Mouse (Mus musculus): Measurements from ENCODE around the gene Gm9507. TPM values are rescaled to one million over a fixed set of nuclear protein-coding genes. Genes with fewer than 3 reads are reported as not detected.
"Not testable (repeated sequence)": the region's sequence is repeated elsewhere in the genome, so short reads cannot be mapped to it uniquely, and the experiment has no call there.

Gene Gm9507
- polyA plus RNA-seq, 1 experiment from 2014 or later = not detected

GRCm38 (mm10) chr10:77771225-77771624 lies 40.4 kb downstream of the Gm9507 start, which contains the start of gene Gm3238:
Gene Gm3238 (minus strand): TSS chr10:77771325.
- H3K9me3 ChIP-seq (replicated peaks); H3K4me3 ChIP-seq (replicated peaks); H3K27ac ChIP-seq (replicated peaks); H3K4me1 ChIP-seq (replicated peaks); ATAC-seq (ENCODE audit: insufficient read depth); H3K27me3 ChIP-seq; H3K4me2 ChIP-seq; H3K36me3 ChIP-seq (replicated peaks); H3K9ac ChIP-seq: not testable (repeated sequence)
- no CpG with 5 or more reads among the region's 1 CpGs for WGBS (ENCODE audit: insufficient replicate concordance)

GRCm38 (mm10) chr10:77769727-77770126 lies 41.9 kb downstream of the Gm9507 start:
- Histone ChIP-seq H3K4me3 (replicated peaks) (no peak overlapping the region), H3K27ac (replicated peaks) (no peak overlapping the region), H3K9me3 (replicated peaks) (no peaks in the 10 kb centered on the region), H3K4me2 (no peak overlapping the region), H3K27me3 (no peaks in the 10 kb centered on the region), H3K36me3 (replicated peaks) (no peaks in the 10 kb centered on the region), H3K9ac (no peak overlapping the region), H3K4me1 (replicated peaks) (no peaks in the 10 kb centered on the region)
- ATAC-seq (ENCODE audit: insufficient read depth) = no peak
- 61% methylated on average over 1 of the region's 1 CpGs for WGBS (ENCODE audit: insufficient replicate concordance)

Other genes with a start within 250 kb of the Gm9507 start
- gene Pttg1ip, start 230.1 kb downstream of the Gm9507 start, polyA plus RNA-seq (2015; fragmentation: Nextera tagmentation; extraction: Ambion mirVana) = 79.6 and 89.2 TPM in 2 replicates
- 91.2 and 93.4 TPM in 2 replicates for gene Sumo3, start 205.7 kb downstream of the Gm9507 start, polyA plus RNA-seq (2015; fragmentation: Nextera tagmentation; extraction: Ambion mirVana)
- 0.82 TPM in 1 of 2 replicates, not detected in the other for gene Gm49325, start 205.6 kb downstream of the Gm9507 start, polyA plus RNA-seq (2015; fragmentation: Nextera tagmentation; extraction: Ambion mirVana)
- 47.0 and 58.0 TPM in 2 replicates for gene Ube2g2, start 189.6 kb downstream of the Gm9507 start, polyA plus RNA-seq (2015; fragmentation: Nextera tagmentation; extraction: Ambion mirVana)
- 0.06 TPM in 1 of 2 replicates, not detected in the other for gene Tspear, start 125.3 kb downstream of the Gm9507 start, polyA plus RNA-seq (2015; fragmentation: Nextera tagmentation; extraction: Ambion mirVana)
- not detected in 2 replicates for gene Gm19402, start 121.1 kb downstream of the Gm9507 start, polyA plus RNA-seq (2015; fragmentation: Nextera tagmentation; extraction: Ambion mirVana)
- not detected in 2 replicates for gene Gm9508, start 114.6 kb downstream of the Gm9507 start, polyA plus RNA-seq (2015; fragmentation: Nextera tagmentation; extraction: Ambion mirVana)
- not detected in 2 replicates for gene Gm10272, start 105.2 kb downstream of the Gm9507 start, polyA plus RNA-seq (2015; fragmentation: Nextera tagmentation; extraction: Ambion mirVana)
- not detected in 2 replicates for gene Gm10024, start 100.4 kb downstream of the Gm9507 start, polyA plus RNA-seq (2015; fragmentation: Nextera tagmentation; extraction: Ambion mirVana)
- gene Gm10142, start 96.0 kb downstream of the Gm9507 start, polyA plus RNA-seq (2015; fragmentation: Nextera tagmentation; extraction: Ambion mirVana) = not detected in 2 replicates
- gene Krtap12-1, start 91.2 kb downstream of the Gm9507 start, polyA plus RNA-seq (2015; fragmentation: Nextera tagmentation; extraction: Ambion mirVana) = not detected in 2 replicates
- not detected in 2 replicates for gene Gm10100, start 85.4 kb downstream of the Gm9507 start, polyA plus RNA-seq (2015; fragmentation: Nextera tagmentation; extraction: Ambion mirVana)
- gene Gm18596, start 69.2 kb downstream of the Gm9507 start, polyA plus RNA-seq (2015; fragmentation: Nextera tagmentation; extraction: Ambion mirVana) = not detected in 2 replicates
- not detected in 2 replicates for gene Gm9736, start 60.5 kb downstream of the Gm9507 start, polyA plus RNA-seq (2015; fragmentation: Nextera tagmentation; extraction: Ambion mirVana)
- gene Gm3233, start 52.2 kb downstream of the Gm9507 start, polyA plus RNA-seq (2015; fragmentation: Nextera tagmentation; extraction: Ambion mirVana) = not detected in 2 replicates
- gene Gm3238, start 40.5 kb downstream of the Gm9507 start, polyA plus RNA-seq (2015; fragmentation: Nextera tagmentation; extraction: Ambion mirVana) = not detected in 2 replicates
- gene Gm7138, start 34.9 kb downstream of the Gm9507 start, polyA plus RNA-seq (2015; fragmentation: Nextera tagmentation; extraction: Ambion mirVana) = not detected in 2 replicates
- not detected in 2 replicates for gene Gm3250, start 29.3 kb downstream of the Gm9507 start, polyA plus RNA-seq (2015; fragmentation: Nextera tagmentation; extraction: Ambion mirVana)
- not detected in 2 replicates for gene Gm7137, start 23.6 kb downstream of the Gm9507 start, polyA plus RNA-seq (2015; fragmentation: Nextera tagmentation; extraction: Ambion mirVana)
- not detected in 2 replicates for gene Gm9639, start 16.8 kb downstream of the Gm9507 start, polyA plus RNA-seq (2015; fragmentation: Nextera tagmentation; extraction: Ambion mirVana)
- not detected in 2 replicates for gene Gm19668, start 12.7 kb downstream of the Gm9507 start, polyA plus RNA-seq (2015; fragmentation: Nextera tagmentation; extraction: Ambion mirVana)
- not detected in 2 replicates for gene Gm2696, start 2.8 kb upstream of the Gm9507 start, polyA plus RNA-seq (2015; fragmentation: Nextera tagmentation; extraction: Ambion mirVana)
- not detected in 2 replicates for gene Krtap10-4, start 15.3 kb upstream of the Gm9507 start, polyA plus RNA-seq (2015; fragmentation: Nextera tagmentation; extraction: Ambion mirVana)
- not detected in 2 replicates for gene Krtap10-10, start 24.1 kb upstream of the Gm9507 start, polyA plus RNA-seq (2015; fragmentation: Nextera tagmentation; extraction: Ambion mirVana)
- not detected in 2 replicates for gene Gm36176, start 35.0 kb upstream of the Gm9507 start, polyA plus RNA-seq (2015; fragmentation: Nextera tagmentation; extraction: Ambion mirVana)
- gene Gm10318, start 41.0 kb upstream of the Gm9507 start, polyA plus RNA-seq (2015; fragmentation: Nextera tagmentation; extraction: Ambion mirVana) = not detected in 2 replicates
- not detected in 2 replicates for gene Gm3285, start 50.1 kb upstream of the Gm9507 start, polyA plus RNA-seq (2015; fragmentation: Nextera tagmentation; extraction: Ambion mirVana)
- gene Lrrc3, start 90.7 kb upstream of the Gm9507 start, polyA plus RNA-seq (2015; fragmentation: Nextera tagmentation; extraction: Ambion mirVana) = 13.7 and 16.3 TPM in 2 replicates
- 2.2 and 3.2 TPM in 2 replicates for gene Trpm2, start 158.7 kb upstream of the Gm9507 start, polyA plus RNA-seq (2015; fragmentation: Nextera tagmentation; extraction: Ambion mirVana)
- 4.4 and 4.7 TPM in 2 replicates for gene 1810043G02Rik, start 166.7 kb upstream of the Gm9507 start, polyA plus RNA-seq (2015; fragmentation: Nextera tagmentation; extraction: Ambion mirVana)
- gene Pfkl, start 198.2 kb upstream of the Gm9507 start, polyA plus RNA-seq (2015; fragmentation: Nextera tagmentation; extraction: Ambion mirVana) = 80.6 and 85.9 TPM in 2 replicates
- gene Dnmt3l, start 230.1 kb upstream of the Gm9507 start, polyA plus RNA-seq (2015; fragmentation: Nextera tagmentation; extraction: Ambion mirVana) = not detected in 2 replicates
- gene Aire, start 231.8 kb upstream of the Gm9507 start, polyA plus RNA-seq (2015; fragmentation: Nextera tagmentation; extraction: Ambion mirVana) = not detected in 2 replicates